Mouse (Mus musculus) heart, embryonic 12.5 days (tissue): ENCODE measurements at regions not wholly inside any gene's neighbourhood (a gene's known extent, or its start where the extent isn't known, plus 50 kb on each side); places are given as distances from the start of the nearest gene placed in this dataset.

Source experiments
- ATAC-seq: fragments of 200-750 bp; cut with Nextera tagmentation; 2 replicates; pipeline ENCODE4 v1.8.0; 2017; ENCODE audit warnings: moderate TSS enrichment, moderate library complexity; ENCODE audit not compliant: insufficient number of reproducible peaks, low FRiP score
- H3K27ac ChIP-seq: fragments of 300-500 bp; sonication (generic); 2 replicates; pipeline ENCODE4 v1.5.1; 2016; ENCODE audit warnings: mild to moderate bottlenecking, moderate library complexity; ENCODE audit not compliant: poor library complexity, severe bottlenecking
- H3K27me3 ChIP-seq: fragments of 300-500 bp; sonication (generic); replicated peaks from 2 replicates; pipeline ENCODE4 v1.6.1; 2016; ENCODE audit warnings: mild to moderate bottlenecking, moderate library complexity
- H3K36me3 ChIP-seq: fragments of 300-500 bp; sonication (generic); 2 replicates; pipeline ENCODE4 v1.6.1; 2016; ENCODE audit warnings: mild to moderate bottlenecking, moderate library complexity
- H3K4me1 ChIP-seq: fragments of 300-500 bp; sonication (generic); replicated peaks from 2 replicates; pipeline ENCODE4 v1.6.1; 2016; ENCODE audit warnings: mild to moderate bottlenecking
- H3K4me2 ChIP-seq: fragments of 300-500 bp; sonication (generic); 2 replicates; pipeline ENCODE4 v1.6.1; 2016; ENCODE audit warnings: mild to moderate bottlenecking, moderate library complexity
- H3K4me3 ChIP-seq: fragments of 300-500 bp; sonication (generic); 2 replicates; pipeline ENCODE4 v1.5.1; 2016; ENCODE audit warnings: mild to moderate bottlenecking
- H3K9ac ChIP-seq: fragments of 300-500 bp; sonication (generic); 2 replicates; pipeline ENCODE4 v1.6.1; 2016; ENCODE audit warnings: mild to moderate bottlenecking, moderate library complexity
- H3K9me3 ChIP-seq: fragments of 300-500 bp; sonication (generic); replicated peaks from 2 replicates; pipeline ENCODE4 v1.6.1; 2016; ENCODE audit warnings: mild to moderate bottlenecking, moderate library complexity
- WGBS: fragments of 180-500 bp; shearing (Covaris S2); methylation state at CpG from one replicate; pipeline ENCODE4 v1.1.7; 2016; 5-methylcytosine and 5-hydroxymethylcytosine counted together

GRCm38 (mm10) chr12:25782972-25783717, 631.9 kb downstream of the Rnf144a start:
- ATAC-seq, result no peak
- Histone ChIP-seq H3K4me1 (no peaks in the 10 kb centered on the region; the same call in 1 of the 2 replicates), H3K9me3 (0 out of 2 replicates have a peak, but pooled peaks cover 6% of the 10 kb centered on the region), H3K9ac (no peak overlapping the region), H3K27me3 (no peaks in the 10 kb centered on the region), H3K4me2 (no peak overlapping the region), H3K27ac (no peak overlapping the region), H3K36me3 (no peaks in the 10 kb centered on the region), H3K4me3 (no peak overlapping the region)
- WGBS, result 48% methylated on average over 10 of the region's 10 CpGs

DNA sequence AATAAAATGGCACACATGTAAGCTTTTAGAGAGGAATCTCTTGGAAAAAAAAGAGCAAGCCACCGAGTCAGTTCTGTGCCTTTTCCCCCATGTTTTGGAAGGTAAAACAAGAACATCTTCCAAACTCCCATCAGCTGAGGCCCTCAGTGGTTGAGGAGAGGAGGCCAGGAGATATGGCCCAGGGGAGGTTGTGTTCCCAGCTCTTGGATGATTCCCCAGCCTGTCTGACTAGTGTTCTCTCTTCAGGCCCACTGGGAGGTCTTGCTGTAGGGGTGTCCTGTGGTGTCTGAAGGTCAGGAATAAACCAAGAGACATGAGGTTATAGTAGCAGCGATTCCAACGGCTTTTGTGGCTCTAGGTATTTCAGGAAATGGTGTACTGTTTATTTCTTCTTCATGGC, 643.2 kb downstream of the Rnf144a start:
- no peak for ATAC-seq
- H3K9me3 ChIP-seq, result no peaks in the 10 kb centered on the region
- 77% methylated on average over 3 of the region's 3 CpGs for WGBS

DNA sequence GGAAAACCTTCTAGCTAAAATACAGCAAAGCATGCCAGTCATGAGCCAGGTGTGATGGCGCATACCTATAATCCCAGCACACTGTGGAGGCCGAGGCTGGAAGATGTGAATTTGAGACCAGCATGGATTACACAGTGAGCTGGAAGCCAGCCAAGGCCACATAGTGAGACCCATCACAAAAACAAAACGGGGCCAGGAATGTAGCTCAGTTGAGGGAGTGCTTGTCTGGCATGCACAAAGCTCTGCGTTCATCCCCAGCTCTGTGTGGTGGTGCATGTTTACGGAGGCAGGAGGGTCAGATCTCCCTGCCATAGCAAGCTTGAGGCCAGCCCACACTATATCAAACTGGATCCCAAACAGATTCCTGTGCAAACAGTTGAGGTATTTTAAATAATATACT, 646.4 kb downstream of the Rnf144a start:
- no peak for ATAC-seq
- Histone ChIP-seq H3K9ac (no peak overlapping the region; the same call in 1 of the 2 replicates), H3K4me1 (peaks cover 5% of the 10 kb centered on the region), H3K27me3 (no peaks in the 10 kb centered on the region), H3K27ac (no peak overlapping the region), H3K36me3 (no peaks in the 10 kb centered on the region), H3K4me3 (no peak overlapping the region), H3K9me3 (no peaks in the 10 kb centered on the region), H3K4me2 (no peak overlapping the region)
- WGBS, result 44% methylated on average over 5 of the region's 5 CpGs

More for the DNA sequence above, 643.2 kb downstream of the Rnf144a start:
- Histone ChIP-seq H3K27ac (no peak overlapping the region), H3K4me2 (no peak overlapping the region), H3K4me1 (peaks cover 5% of the 10 kb centered on the region), H3K9ac (no peak overlapping the region), H3K27me3 (no peaks in the 10 kb centered on the region), H3K36me3 (no peaks in the 10 kb centered on the region), H3K4me3 (no peak overlapping the region)

DNA sequence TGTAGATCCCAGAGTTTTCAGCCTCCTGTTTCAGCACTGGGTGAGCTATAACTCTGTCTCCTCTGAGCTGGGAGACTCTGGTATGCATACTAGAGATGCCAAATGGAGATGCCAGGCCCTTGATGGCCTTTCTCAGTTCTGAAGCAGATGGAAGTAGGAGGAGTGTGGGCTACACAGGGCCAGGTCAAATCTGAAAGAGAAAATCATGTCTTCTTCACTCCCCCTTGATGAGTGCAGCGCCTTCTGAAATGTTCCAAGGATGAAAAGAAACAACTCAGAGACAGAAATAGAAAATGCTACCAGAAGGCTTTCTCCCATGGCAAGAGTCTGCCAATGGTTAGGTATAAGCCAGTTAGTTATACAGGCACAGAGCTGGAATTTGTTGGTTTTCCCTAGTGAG, 652.0 kb downstream of the Rnf144a start:
- ATAC-seq, result no peak
- H3K9me3 ChIP-seq, result no peaks in the 10 kb centered on the region
- no peaks in the 10 kb centered on the region for H3K27me3 ChIP-seq
- H3K4me3 ChIP-seq, result no peak overlapping the region
- WGBS, result 82% methylated on average over 1 of the region's 1 CpGs
- H3K4me2 ChIP-seq, result no peak overlapping the region
- no peaks in the 10 kb centered on the region for H3K4me1 ChIP-seq
- no peak overlapping the region for H3K9ac ChIP-seq
- no peaks in the 10 kb centered on the region for H3K36me3 ChIP-seq
- H3K27ac ChIP-seq, result no peak overlapping the region

GRCm38 (mm10) chr12:25757014-25757413, 658.0 kb downstream of the Rnf144a start:
- WGBS, result 89% methylated on average over 5 of the region's 5 CpGs
- Histone ChIP-seq H3K9ac (no peak overlapping the region), H3K9me3 (no peaks in the 10 kb centered on the region), H3K4me1 (no peaks in the 10 kb centered on the region), H3K4me2 (no peak overlapping the region), H3K27me3 (no peaks in the 10 kb centered on the region), H3K27ac (no peak overlapping the region), H3K36me3 (no peaks in the 10 kb centered on the region), H3K4me3 (no peak overlapping the region)
- no peak for ATAC-seq

DNA sequence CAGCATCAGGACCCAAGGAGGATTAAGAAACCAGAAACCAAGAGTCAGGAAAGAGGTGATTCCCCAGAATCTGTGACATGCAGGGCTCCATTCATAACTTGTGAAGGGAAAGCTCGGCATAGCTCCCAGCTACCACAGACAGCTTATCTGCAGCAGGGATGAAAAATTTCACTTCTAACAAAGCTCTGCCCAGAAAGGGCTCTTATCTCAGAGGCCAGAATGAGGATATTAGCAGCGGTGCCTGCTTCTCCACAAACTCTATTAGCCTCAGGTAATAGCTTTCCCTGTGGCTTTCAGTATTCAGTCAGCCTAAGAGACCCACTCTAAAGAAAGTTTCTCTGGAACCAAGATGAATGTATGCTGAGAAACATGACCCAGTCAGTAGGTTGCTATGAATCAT, 636.9 kb upstream of the Id2 start:
- 3% methylated on average over 2 of the region's 2 CpGs for WGBS
- ATAC-seq, result no peak
- H3K27me3 ChIP-seq, result no peaks in the 10 kb centered on the region
- no peaks in the 10 kb centered on the region for H3K9me3 ChIP-seq
- no peak overlapping the region for H3K4me3 ChIP-seq
- 0 out of 2 replicates have a peak, but pooled peaks cover 9% of the 10 kb centered on the region for H3K4me1 ChIP-seq
- no peak overlapping the region for H3K27ac ChIP-seq
- no peak overlapping the region for H3K9ac ChIP-seq
- no peak overlapping the region for H3K4me2 ChIP-seq
- H3K36me3 ChIP-seq, result no peaks in the 10 kb centered on the region

DNA sequence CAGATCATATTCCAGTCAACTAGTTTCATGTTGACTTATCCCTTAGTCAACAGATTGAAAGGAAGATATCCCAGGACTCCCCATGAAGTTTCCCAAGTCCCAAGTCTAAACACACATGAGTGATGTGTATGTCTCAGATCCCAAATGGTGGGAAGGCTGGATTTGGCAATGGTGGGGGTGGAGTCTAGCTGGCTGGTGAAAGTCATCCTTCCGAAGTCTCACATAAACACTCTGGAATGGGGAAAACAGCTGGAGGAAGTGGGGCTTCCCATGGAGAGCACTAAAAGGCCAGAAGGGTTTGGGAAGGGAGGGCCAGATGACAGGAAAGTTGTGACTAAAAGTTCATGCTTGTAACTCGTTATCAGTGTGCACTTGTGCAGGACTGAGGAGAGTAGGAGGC, 628.8 kb upstream of the Id2 start:
- Histone ChIP-seq H3K27me3 (no peaks in the 10 kb centered on the region), H3K4me1 (no peaks in the 10 kb centered on the region), H3K4me2 (no peak overlapping the region), H3K36me3 (no peaks in the 10 kb centered on the region), H3K27ac (no peak overlapping the region), H3K4me3 (no peak overlapping the region), H3K9me3 (no peaks in the 10 kb centered on the region), H3K9ac (no peak overlapping the region)
- WGBS, result 47% methylated on average over 2 of the region's 2 CpGs
- ATAC-seq, result no peak

DNA sequence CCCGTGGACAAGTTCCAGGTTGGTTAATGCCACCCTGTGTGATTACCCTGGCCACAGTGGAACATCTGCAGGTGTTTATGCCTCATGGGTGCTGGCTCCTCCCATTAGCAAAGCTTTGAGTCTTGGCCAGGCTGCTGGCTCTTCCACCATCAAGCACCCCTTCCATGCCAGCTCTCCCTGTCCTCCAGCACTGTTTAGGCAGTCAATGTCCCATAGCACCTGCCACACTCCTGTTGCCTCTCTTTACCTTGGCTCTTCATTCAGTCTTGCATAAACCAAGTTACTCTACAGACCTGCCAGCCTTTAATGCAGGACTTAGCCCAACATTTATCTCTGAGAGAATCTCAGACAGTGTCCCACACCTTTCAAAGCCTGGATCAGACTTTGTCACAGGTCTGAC, 614.2 kb upstream of the Id2 start:
- H3K36me3 ChIP-seq, result no peaks in the 10 kb centered on the region
- H3K27ac ChIP-seq, result no peak overlapping the region
- H3K4me1 ChIP-seq, result 0 out of 2 replicates have a peak, but pooled peaks cover 3% of the 10 kb centered on the region
- no peak overlapping the region for H3K4me2 ChIP-seq
- H3K9me3 ChIP-seq, result no peaks in the 10 kb centered on the region
- 72% methylated on average over 1 of the region's 1 CpGs for WGBS
- H3K4me3 ChIP-seq, result no peak overlapping the region
- H3K27me3 ChIP-seq, result no peaks in the 10 kb centered on the region
- no peak for ATAC-seq
- H3K9ac ChIP-seq, result no peak overlapping the region

- Histone ChIP-seq H3K4me2 (peak overlapping the region; percentile 60), H3K9ac (no peak overlapping the region), H3K9me3 (0 out of 2 replicates have a peak, but pooled peaks cover 2% of the 10 kb centered on the region), H3K27ac (no peak overlapping the region), H3K4me3 (peak overlapping the region; percentile 14; the same call in 1 of the 2 replicates), H3K27me3 (no peaks in the 10 kb centered on the region), H3K36me3 (no peaks in the 10 kb centered on the region), H3K4me1 (peaks cover 8% of the 10 kb centered on the region)
- ATAC-seq, result no peak
- WGBS, result 26% methylated on average over 6 of the region's 6 CpGs
Measured at GRCm38 (mm10) chr12:25703023-25703400, 606.1 kb upstream of the Id2 start.

DNA sequence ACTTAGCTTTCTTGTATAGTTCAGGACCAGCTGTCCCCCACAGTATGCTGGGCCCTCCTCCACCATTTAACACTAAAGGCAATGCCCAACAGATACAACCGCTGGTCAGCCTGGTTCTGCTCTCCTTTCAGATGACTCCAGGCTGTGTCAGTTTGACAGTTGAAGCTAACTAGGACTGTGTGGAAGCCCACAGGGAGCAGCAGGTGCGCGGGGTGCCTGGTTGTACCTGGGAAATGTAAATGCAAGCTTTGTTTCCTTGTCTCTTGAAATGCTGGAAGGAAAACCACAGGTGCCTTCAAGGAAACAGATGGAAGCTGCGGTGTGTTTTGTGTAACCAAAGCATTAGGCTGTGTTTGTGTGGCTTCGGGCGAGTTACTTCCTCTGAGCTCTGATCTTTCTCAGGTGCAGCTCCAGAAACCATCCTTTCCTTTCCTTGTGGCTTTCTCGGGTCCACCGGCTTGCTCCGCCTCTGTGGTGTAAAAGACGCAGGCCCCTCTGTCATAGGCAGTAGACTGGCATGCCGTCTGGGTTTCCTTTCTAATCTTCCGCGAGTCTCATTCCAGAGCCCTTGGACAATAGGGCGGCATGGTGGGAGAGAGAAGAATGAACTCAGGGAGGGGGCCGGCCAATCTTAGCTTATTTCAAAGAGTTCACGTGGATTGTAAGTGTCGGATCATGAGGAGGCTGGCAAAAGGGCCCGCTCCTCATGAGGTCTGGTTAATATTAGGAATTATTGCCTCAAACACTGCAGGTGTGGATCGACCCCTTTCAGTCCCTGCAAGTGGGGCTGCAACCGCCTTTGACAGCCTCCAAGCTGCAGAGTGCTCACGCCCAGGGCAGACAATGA, 605.5 kb upstream of the Id2 start:
- Histone ChIP-seq H3K9me3 (0 out of 2 replicates have a peak, but pooled peaks cover 2% of the 10 kb centered on the region), H3K4me3 (peak overlapping the region; percentile 14), H3K4me1 (peaks cover 8% of the 10 kb centered on the region), H3K36me3 (no peaks in the 10 kb centered on the region), H3K4me2 (peak overlapping the region; percentile 60), H3K27ac (no peak overlapping the region), H3K27me3 (no peaks in the 10 kb centered on the region), H3K9ac (no peak overlapping the region)
- WGBS, result 21% methylated on average over 21 of the region's 21 CpGs
- no peak for ATAC-seq

DNA sequence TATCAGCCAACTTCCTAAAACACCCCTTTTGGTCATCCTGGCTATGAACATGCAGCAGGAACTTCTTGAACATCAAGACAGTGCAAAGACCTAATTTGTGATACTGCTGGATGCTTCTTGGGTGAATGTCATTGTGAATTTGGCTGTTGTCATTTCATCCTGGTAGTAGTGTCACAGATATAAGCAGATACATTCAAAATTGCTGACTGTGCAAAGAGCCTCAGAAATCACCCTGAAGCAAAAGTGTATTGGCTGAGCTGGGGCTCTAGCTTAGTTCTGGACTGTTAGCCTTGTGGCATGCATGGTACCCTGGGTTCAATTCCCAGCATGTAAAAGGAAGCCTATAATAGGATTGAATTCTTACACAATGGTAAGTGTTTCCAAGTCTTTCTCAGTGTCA, 590.1 kb upstream of the Id2 start:
- Histone ChIP-seq H3K36me3 (no peaks in the 10 kb centered on the region), H3K4me2 (no peak overlapping the region), H3K4me3 (no peak overlapping the region), H3K27me3 (no peaks in the 10 kb centered on the region), H3K9me3 (no peaks in the 10 kb centered on the region), H3K4me1 (0 out of 2 replicates have a peak, but pooled peaks cover 2% of the 10 kb centered on the region), H3K27ac (no peak overlapping the region), H3K9ac (no peak overlapping the region)
- no peak for ATAC-seq
